Mouse (Mus musculus): ENCODE measurements at regions not wholly inside any gene's neighbourhood (a gene's known extent, or its start where the extent isn't known, plus 50 kb on each side); places are given as distances from the start of the nearest gene placed in this dataset.

DNA sequence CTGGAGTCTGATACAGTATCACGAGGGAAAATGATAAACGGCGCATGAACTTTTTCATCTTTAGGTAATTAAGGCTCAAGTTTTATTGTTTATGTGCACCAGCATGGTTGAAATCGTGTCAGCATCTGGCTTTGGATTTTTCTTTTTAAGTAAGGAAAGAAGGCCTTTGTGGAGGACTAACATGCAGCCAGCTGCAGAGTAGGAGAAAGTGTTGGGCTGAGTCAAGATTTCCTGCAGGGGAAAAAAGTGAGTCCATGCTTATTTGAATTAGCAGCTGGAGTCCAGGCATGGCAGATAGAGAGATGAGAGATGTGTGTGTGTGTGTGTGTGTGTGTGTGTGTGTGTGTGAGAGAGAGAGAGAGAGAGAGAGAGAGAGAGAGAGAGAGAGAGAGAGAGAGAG is 124.0 kb upstream of the Pdzrn3 start:
- Histone ChIP-seq H3K4me3 (ENCODE audit: low read depth, low read length) (no peak overlapping the region), H3K9ac (ENCODE audit: low read length) (no peak overlapping the region), H3K4me1 (ENCODE audit: control insufficient read depth, insufficient read depth, low read length) (no peaks in the 10 kb centered on the region), H3K9me3 (ENCODE audit: control insufficient read depth, low read length) (no peaks in the 10 kb centered on the region), H3K36me3 (ENCODE audit: control insufficient read depth, insufficient read depth, low read length) (no peaks in the 10 kb centered on the region), H3K4me2 (no peak overlapping the region), H3K27ac (ENCODE audit: low read depth, low read length) (no peak overlapping the region), H3K27me3 (ENCODE audit: control insufficient read depth, insufficient read depth, low read length) (no peaks in the 10 kb centered on the region)
- WGBS: 81% methylated on average over 4 of the region's 4 CpGs
- DNase-seq (ENCODE audit: low spot score, missing footprints): no peak
- ATAC-seq (ENCODE audit: low FRiP score): no peak

DNA sequence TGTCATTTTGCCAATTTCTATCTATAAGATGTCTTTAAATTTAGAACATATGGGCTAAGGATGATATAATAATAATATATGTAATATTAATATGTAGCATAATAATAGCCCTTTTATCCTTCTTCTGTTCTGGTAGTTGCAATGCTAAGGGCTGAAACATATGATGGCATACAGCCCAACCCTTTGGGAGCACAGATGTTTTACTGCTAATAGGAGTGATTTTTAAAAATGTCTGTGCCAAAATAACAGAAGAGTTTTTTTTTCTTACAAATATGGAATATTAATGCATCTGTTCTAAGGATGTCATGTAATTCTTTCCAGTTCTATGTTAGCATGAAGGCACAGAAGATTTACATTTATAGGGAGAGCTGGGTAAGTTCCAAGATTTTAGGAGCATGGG is 122.5 kb upstream of the Pdzrn3 start:
- H3K36me3 ChIP-seq (ENCODE audit: control insufficient read depth, insufficient read depth, low read length): no peaks in the 10 kb centered on the region
- ATAC-seq (ENCODE audit: low FRiP score): no peak
- H3K27me3 ChIP-seq (ENCODE audit: control insufficient read depth, insufficient read depth, low read length): no peaks in the 10 kb centered on the region
- H3K4me2 ChIP-seq: no peak overlapping the region
- H3K27ac ChIP-seq (ENCODE audit: low read depth, low read length): no peak overlapping the region
- H3K9ac ChIP-seq (ENCODE audit: low read length): no peak overlapping the region
- no peak for DNase-seq (ENCODE audit: low spot score, missing footprints)
- H3K4me3 ChIP-seq (ENCODE audit: low read depth, low read length): no peak overlapping the region
- H3K9me3 ChIP-seq (ENCODE audit: control insufficient read depth, low read length): no peaks in the 10 kb centered on the region
- H3K4me1 ChIP-seq (ENCODE audit: control insufficient read depth, insufficient read depth, low read length): no peaks in the 10 kb centered on the region

DNA sequence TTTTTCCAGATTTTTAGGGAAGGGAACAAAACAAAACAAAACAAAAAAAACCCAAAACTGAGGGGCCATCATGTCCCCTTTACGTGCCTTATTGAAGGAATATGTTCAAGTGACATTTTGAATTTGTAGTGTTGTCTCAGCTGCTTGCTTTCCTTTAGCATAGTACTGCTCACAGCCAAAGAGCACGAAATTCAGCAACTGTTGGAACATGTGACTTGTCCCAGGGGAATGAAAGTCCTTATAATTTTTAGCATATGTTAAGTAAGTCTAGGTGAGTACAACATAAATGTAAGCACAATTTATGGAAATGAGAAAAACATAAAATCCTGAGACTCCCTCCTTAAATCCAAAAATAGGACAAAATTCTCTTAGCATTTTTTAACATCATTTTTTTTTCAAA is 110.8 kb upstream of the Pdzrn3 start:
- Histone ChIP-seq H3K4me2 (no peak overlapping the region), H3K4me1 (ENCODE audit: control insufficient read depth, insufficient read depth, low read length) (no peaks in the 10 kb centered on the region; the same call in 1 of the 2 replicates), H3K9ac (ENCODE audit: low read length) (no peak overlapping the region), H3K4me3 (ENCODE audit: low read depth, low read length) (no peak overlapping the region), H3K27me3 (ENCODE audit: control insufficient read depth, insufficient read depth, low read length) (no peaks in the 10 kb centered on the region), H3K9me3 (ENCODE audit: control insufficient read depth, low read length) (no peaks in the 10 kb centered on the region), H3K27ac (ENCODE audit: low read depth, low read length) (no peak overlapping the region), H3K36me3 (ENCODE audit: control insufficient read depth, insufficient read depth, low read length) (no peaks in the 10 kb centered on the region)
- ATAC-seq (ENCODE audit: low FRiP score) (no peak), DNase-seq (ENCODE audit: low spot score, missing footprints) (no peak)
- WGBS: 58% methylated on average over 2 of the region's 2 CpGs

DNA sequence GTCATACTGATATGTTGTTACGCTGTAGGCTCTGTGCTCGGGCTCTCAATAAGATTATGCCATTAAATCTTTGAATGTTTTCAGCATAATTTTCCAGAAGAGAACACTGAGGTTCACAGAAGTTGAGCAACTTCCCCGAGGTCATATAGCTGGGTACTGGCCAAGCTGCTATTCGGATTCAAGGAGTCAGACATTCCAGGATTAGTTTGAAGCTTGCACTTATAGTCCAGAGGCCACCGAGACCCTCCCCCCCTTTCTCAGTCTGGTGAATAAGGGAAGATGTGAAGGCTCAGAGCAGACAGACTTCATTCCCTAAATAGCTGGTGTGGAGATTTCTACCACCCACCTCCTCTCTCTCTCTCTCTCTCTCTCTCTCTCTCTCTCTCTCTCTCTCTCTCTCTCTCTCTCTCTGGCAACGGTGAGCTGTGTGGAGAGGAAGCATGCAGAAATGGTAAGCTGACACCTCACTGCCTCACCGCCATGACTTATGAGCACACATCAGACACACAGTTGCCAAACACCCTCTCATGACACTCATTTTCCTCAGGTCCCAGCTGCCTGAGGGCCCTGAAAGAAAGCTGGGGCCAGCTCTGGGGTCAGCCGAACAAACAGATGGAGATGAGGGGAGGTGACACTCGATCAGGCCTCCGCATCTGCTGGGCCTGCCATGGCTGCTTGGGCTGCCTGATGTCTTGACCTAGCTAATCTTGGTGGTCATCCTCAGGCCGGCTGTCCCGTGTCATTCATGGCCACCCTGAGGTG is 107.0 kb upstream of the Pdzrn3 start:
- Histone ChIP-seq H3K4me1 (ENCODE audit: control insufficient read depth, insufficient read depth, low read length) (no peaks in the 10 kb centered on the region; the same call in 1 of the 2 replicates), H3K27ac (ENCODE audit: low read depth, low read length) (no peak overlapping the region), H3K4me3 (ENCODE audit: low read depth, low read length) (no peak overlapping the region), H3K4me2 (no peak overlapping the region), H3K9ac (ENCODE audit: low read length) (no peak overlapping the region), H3K9me3 (ENCODE audit: control insufficient read depth, low read length) (no peaks in the 10 kb centered on the region), H3K27me3 (ENCODE audit: control insufficient read depth, insufficient read depth, low read length) (no peaks in the 10 kb centered on the region), H3K36me3 (ENCODE audit: control insufficient read depth, insufficient read depth, low read length) (no peaks in the 10 kb centered on the region)
- WGBS: 62% methylated on average over 12 of the region's 12 CpGs
- ATAC-seq (ENCODE audit: low FRiP score) (0 out of 2 replicates have a peak, but pooled peaks have one; percentile 9), DNase-seq (ENCODE audit: low spot score, missing footprints) (no peak)

DNA sequence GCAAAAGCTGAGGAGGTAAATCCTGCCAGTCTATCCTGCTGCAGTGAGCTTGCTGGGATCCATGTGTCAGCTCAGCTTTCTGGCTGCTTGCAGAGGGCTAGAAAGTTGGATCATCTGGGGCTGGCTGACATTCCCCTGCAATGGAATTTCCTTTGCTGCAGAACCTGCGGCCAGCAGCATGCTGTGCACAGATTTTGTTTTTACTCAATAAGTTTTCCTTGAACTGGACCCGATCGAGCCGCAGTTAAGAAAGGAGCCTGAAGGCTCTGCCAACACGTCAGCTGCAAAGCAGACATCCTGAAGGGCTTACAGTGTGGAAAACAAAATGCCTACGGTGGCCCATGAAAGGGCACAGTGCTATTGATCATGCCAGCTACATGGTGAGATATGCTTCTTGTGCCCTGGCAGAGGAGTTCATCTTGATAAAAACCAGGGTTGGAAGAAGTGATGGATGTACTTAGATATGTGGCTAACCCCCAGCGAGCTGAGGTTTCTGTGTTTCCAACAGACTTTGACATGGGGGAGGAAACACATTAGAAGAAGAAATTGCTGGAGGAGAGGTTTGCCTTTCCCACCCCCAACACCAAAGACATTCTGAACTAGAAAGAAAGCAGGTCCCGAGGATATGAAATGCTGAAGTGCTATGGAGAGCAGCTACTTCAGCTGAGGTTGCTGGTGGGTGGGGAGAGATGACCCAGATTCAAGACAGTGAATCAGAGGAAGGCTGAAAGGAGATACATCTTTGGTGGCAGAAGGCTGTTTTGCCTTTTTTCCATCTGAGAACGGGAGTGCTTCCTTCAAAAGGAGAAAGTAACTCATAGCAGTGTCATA is 105.2 kb upstream of the Pdzrn3 start:
- Histone ChIP-seq H3K9me3 (ENCODE audit: control insufficient read depth, low read length) (no peaks in the 10 kb centered on the region), H3K9ac (ENCODE audit: low read length) (no peak overlapping the region), H3K36me3 (ENCODE audit: control insufficient read depth, insufficient read depth, low read length) (no peaks in the 10 kb centered on the region), H3K27ac (ENCODE audit: low read depth, low read length) (no peak overlapping the region), H3K27me3 (ENCODE audit: control insufficient read depth, insufficient read depth, low read length) (no peaks in the 10 kb centered on the region), H3K4me2 (no peak overlapping the region), H3K4me3 (ENCODE audit: low read depth, low read length) (no peak overlapping the region), H3K4me1 (ENCODE audit: control insufficient read depth, insufficient read depth, low read length) (no peaks in the 10 kb centered on the region; the same call in 1 of the 2 replicates)
- DNase-seq (ENCODE audit: low spot score, missing footprints) (no peak), ATAC-seq (ENCODE audit: low FRiP score) (no peak)
- 74% methylated on average over 9 of the region's 9 CpGs for WGBS

DNA sequence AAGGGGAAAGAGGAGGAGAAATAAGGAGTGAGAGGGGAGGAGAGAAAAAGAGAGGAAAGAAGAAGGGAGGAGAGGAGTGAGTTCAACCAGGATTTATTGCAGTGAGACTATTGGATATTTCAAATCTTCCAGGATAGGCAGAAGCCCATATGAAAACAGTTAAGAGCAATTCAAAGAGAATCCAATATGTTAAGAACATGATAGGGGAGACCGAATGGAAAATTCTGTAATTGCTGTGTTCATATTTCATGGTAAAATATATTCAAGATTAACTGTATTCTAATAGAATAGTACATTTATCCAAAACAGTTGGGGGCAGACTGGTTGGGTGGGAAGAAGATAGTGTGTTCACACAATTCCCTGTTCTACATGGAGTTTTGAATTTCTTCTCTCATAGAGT is 96.3 kb upstream of the Pdzrn3 start:
- no peak for DNase-seq (ENCODE audit: low spot score, missing footprints)
- no peak for ATAC-seq (ENCODE audit: low FRiP score)
- no peaks in the 10 kb centered on the region for H3K36me3 ChIP-seq (ENCODE audit: control insufficient read depth, insufficient read depth, low read length)
- no peak overlapping the region for H3K9ac ChIP-seq (ENCODE audit: low read length)
- H3K4me2 ChIP-seq: no peak overlapping the region
- no peaks in the 10 kb centered on the region for H3K27me3 ChIP-seq (ENCODE audit: control insufficient read depth, insufficient read depth, low read length)
- no peak overlapping the region for H3K4me3 ChIP-seq (ENCODE audit: low read depth, low read length)
- H3K4me1 ChIP-seq (ENCODE audit: control insufficient read depth, insufficient read depth, low read length): no peaks in the 10 kb centered on the region
- WGBS: 94% methylated on average over 1 of the region's 1 CpGs
- H3K9me3 ChIP-seq (ENCODE audit: control insufficient read depth, low read length): no peaks in the 10 kb centered on the region
- no peak overlapping the region for H3K27ac ChIP-seq (ENCODE audit: low read depth, low read length)

DNA sequence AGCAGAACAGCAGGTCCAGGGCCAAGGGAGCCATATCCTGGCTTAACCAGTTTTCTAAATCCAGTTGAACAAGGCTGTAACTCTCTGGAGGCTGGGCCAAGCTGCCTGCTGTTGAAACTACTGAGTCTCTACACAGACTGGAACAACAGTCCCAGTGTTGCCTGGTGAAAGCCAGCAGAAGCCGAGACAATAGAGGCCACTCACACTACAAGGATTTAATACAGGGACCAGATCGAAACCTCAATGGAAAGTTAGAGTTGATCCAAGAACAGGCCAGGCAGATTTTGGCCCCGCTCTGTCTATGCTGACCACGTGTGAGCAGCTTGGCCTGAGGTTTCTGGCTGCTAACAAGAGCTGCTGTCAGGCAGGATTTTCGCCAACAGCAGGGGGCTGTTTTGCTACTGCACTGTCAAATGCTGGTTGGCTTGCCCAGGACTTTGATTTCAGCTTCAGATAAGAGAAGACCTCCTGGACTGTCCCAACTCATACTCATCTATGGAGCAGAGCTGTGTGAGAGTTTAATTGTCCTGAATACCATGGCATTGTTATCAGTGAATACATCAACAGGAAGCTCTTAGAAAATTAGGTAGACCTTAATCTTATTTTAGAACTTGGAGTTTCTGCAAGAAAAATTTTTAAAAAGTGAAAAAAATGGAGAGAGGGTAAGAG is 95.7 kb upstream of the Pdzrn3 start:
- Histone ChIP-seq H3K4me2 (no peak overlapping the region), H3K9me3 (ENCODE audit: control insufficient read depth, low read length) (no peaks in the 10 kb centered on the region), H3K27ac (ENCODE audit: low read depth, low read length) (no peak overlapping the region), H3K4me3 (ENCODE audit: low read depth, low read length) (no peak overlapping the region), H3K27me3 (ENCODE audit: control insufficient read depth, insufficient read depth, low read length) (no peaks in the 10 kb centered on the region), H3K4me1 (ENCODE audit: control insufficient read depth, insufficient read depth, low read length) (no peaks in the 10 kb centered on the region), H3K9ac (ENCODE audit: low read length) (no peak overlapping the region), H3K36me3 (ENCODE audit: control insufficient read depth, insufficient read depth, low read length) (no peaks in the 10 kb centered on the region)
- ATAC-seq (ENCODE audit: low FRiP score) (peak; percentile 73), DNase-seq (ENCODE audit: low spot score, missing footprints) (peak; percentile 93)
- 21% methylated on average over 5 of the region's 5 CpGs for WGBS

DNA sequence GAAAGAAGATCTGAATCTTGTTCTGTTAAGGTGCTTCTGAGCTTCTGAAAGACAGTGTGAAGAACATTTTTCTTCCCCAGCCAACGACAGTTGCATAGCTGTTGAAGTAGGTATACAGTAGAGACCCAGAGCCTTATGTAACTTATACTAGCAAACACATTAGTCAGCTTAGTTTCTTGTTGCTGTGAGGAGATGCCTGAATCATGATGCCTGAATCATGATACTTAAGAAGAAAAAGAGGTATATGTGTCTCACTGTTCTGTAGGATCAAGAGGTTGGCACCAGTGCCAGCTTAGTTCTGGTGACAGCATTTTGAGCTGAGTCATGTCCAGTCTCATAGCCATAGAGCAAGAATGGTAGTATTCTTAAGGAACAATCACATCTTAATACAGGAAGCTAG is 87.2 kb upstream of the Pdzrn3 start:
- DNase-seq (ENCODE audit: low spot score, missing footprints) (no peak), ATAC-seq (ENCODE audit: low FRiP score) (no peak)
- no peaks in the 10 kb centered on the region for H3K4me1 ChIP-seq (ENCODE audit: control insufficient read depth, insufficient read depth, low read length)
- no peak overlapping the region for H3K9ac ChIP-seq (ENCODE audit: low read length)
- H3K4me3 ChIP-seq (ENCODE audit: low read depth, low read length): no peak overlapping the region
- no peaks in the 10 kb centered on the region for H3K27me3 ChIP-seq (ENCODE audit: control insufficient read depth, insufficient read depth, low read length)
- H3K4me2 ChIP-seq: no peak overlapping the region
- no peaks in the 10 kb centered on the region for H3K9me3 ChIP-seq (ENCODE audit: control insufficient read depth, low read length)
- H3K36me3 ChIP-seq (ENCODE audit: control insufficient read depth, insufficient read depth, low read length): no peaks in the 10 kb centered on the region
- WGBS: 84% methylated on average over 1 of the region's 1 CpGs
- H3K27ac ChIP-seq (ENCODE audit: low read depth, low read length): no peak overlapping the region

DNA sequence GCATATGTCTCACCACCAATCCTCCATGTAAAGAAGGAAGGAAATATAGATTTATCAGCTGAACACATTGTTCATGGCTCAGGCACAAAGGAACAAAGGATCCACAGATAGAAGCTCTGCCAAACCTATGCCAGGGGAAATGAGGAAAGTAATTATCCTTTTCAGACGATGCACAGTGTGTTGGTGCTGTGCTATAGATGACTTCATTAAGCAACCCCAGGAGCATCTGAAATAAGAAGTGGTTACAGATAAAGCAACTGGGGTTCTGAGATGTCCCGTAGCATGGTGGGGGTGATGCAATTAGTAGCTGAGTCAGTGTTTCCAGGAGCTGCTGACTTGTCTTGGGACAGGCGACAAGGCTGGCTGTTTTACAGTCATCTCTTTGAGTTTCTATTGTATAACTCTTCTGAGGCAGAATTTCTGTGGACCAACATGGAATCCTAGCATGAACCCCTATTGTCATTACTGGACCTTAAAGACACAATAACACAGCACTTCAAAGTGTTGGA is 86.2 kb upstream of the Pdzrn3 start:
- ATAC-seq (ENCODE audit: low FRiP score): no peak
- 83% methylated on average over 3 of the region's 3 CpGs for WGBS
- H3K4me2 ChIP-seq: no peak overlapping the region

More for the DNA sequence above, 86.2 kb upstream of the Pdzrn3 start:
- no peaks in the 10 kb centered on the region for H3K9me3 ChIP-seq (ENCODE audit: control insufficient read depth, low read length)
- no peaks in the 10 kb centered on the region for H3K4me1 ChIP-seq (ENCODE audit: control insufficient read depth, insufficient read depth, low read length)
- no peak for DNase-seq (ENCODE audit: low spot score, missing footprints)
- no peaks in the 10 kb centered on the region for H3K27me3 ChIP-seq (ENCODE audit: control insufficient read depth, insufficient read depth, low read length)
- H3K9ac ChIP-seq (ENCODE audit: low read length): no peak overlapping the region
- H3K4me3 ChIP-seq (ENCODE audit: low read depth, low read length): no peak overlapping the region
- no peaks in the 10 kb centered on the region for H3K36me3 ChIP-seq (ENCODE audit: control insufficient read depth, insufficient read depth, low read length)
- H3K27ac ChIP-seq (ENCODE audit: low read depth, low read length): no peak overlapping the region

Measured in midbrain, embryonic 11.5 days (tissue).